Mouse (Mus musculus) bone marrow, adult 2 months (tissue): ENCODE results near the gene Igsf11.

ENCODE experiments used
- CTCF ChIP-seq: fragments of 200-500 bp; IDR thresholded peaks from 2 replicates; pipeline ENCODE4 v1.5.1; 2011; ENCODE audit warnings: low read length, control low read depth; ENCODE audit not compliant: control insufficient read depth, insufficient read depth
- POLR2A ChIP-seq: fragments of 200-500 bp; IDR thresholded peaks from 2 replicates; pipeline ENCODE4 v1.6.1; 2011; ENCODE audit warnings: low read depth, mild to moderate bottlenecking, control low read depth, low read length, borderline replicate concordance; ENCODE audit not compliant: control insufficient read depth

DNA sequence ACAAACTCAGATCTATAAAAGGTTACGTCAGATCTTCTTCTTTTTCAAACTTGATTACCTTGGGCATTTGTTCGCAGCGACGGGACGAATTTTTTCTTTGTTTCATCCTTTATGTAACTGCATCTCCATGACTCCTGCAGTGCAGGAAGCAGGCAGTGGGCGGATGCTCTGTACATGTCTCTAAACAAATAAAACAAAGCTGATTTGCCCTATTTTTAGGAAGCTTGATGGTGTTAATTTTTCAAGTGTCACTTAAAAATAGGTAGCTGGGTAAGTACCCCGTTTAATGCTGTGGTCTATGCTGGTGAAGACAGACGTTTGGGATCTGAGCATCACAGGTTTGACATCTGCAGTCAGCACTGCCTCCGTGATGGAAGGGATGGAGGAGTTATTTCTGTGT is 66.3 kb downstream of the Igsf11 start:
- TF ChIP-seq POLR2A (no peak), CTCF (no peak)
